ENCODE assay signal across 11 mouse cellular contexts in the genomic region with DNA sequence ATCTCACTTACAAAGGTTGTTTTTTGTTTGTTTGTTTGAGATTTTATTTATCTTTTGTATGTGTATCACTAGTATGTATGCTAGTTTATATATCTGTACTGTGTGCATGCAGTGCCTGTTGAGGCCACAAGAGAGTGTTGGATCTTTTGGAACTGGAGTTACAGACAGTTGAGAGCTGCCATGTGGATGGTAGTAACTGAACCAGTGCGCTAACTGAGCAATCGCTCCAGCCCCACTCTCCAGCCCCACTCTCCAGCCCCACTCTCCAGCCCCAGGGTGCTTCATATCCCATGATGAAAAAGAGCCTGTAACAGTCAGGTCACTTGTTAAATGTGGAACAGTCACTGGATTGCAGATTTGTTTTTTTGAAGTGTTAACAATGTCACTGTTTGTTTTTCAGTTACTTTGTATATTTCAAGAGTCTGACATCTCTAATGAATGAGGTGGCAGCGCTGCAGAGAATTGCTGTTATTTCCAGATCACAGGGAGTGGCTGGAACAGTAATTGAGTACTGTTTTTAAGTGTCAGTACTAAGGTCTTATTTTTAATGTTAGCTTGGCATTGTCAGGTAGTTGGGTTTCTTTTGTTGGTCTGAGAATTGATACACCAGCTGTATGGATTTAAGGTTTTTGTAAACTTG. TPM values are rescaled to one million over a fixed set of nuclear protein-coding genes. Genes with fewer than 3 reads are reported as not detected.
DNase-seq lines count a peak whose midpoint lies in the region; ATAC-seq and TF ChIP-seq lines count a peak whose summit lies in the region.
"Had no signal": no experiment of that assay in that cellular context is flagged by ENCODE, and none has a peak within 500 bp of the region (broad histone marks: within the 10 kb centered on the region; RNA-seq: fewer than 3 reads in every experiment).

No protein-coding gene starts in this region.

- peak; percentile 21 for TF ChIP-seq CTCF in left cerebral cortex, adult 2 months (IDR thresholded peaks at IDR 0.05)
- peak; percentile 42; the same call in 1 of the 2 replicates for TF ChIP-seq CTCF in hindbrain, postnatal 0 days (IDR thresholded peaks at IDR 0.05; ENCODE audit: low read depth)
- peak; percentile 36 for TF ChIP-seq CTCF in midbrain, postnatal 0 days (IDR thresholded peaks at IDR 0.05)

- H3K27ac ChIP-seq in left cerebral cortex, adult 2 months = no peak overlapping the region
- no peak overlapping the region for H3K27ac ChIP-seq in hindbrain, postnatal 0 days
- no peak overlapping the region for H3K27ac ChIP-seq in midbrain, postnatal 0 days (ENCODE audit: low read depth, low read length)
- H3K27ac ChIP-seq: limb, embryonic 15.5 days had no signal

- H3K9me3 ChIP-seq in hindbrain, postnatal 0 days (ENCODE audit: low read length) = no peaks in the 10 kb centered on the region
- H3K9me3 ChIP-seq in midbrain, postnatal 0 days (ENCODE audit: low read length) = no peaks in the 10 kb centered on the region
- H3K9me3 ChIP-seq: limb, embryonic 15.5 days had no signal

- no peak overlapping the region for H3K4me3 ChIP-seq in left cerebral cortex, adult 2 months
- no peak overlapping the region for H3K4me3 ChIP-seq in hindbrain, postnatal 0 days (ENCODE audit: low read length)
- H3K4me3 ChIP-seq in midbrain, postnatal 0 days (ENCODE audit: low read depth, low read length) = no peak overlapping the region

- WGBS in hindbrain, postnatal 0 days = 63% methylated on average over 3 of the region's 3 CpGs
- WGBS in midbrain, postnatal 0 days = 74% methylated on average over 3 of the region's 3 CpGs

- intact Hi-C loops in left cerebral cortex, adult 2 months (cut with DNase I) = no loop called here
- intact Hi-C loops in left cerebral cortex, postnatal 25 days (cut with DNase I) = no loop called here

- H3K4me1 ChIP-seq in hindbrain, postnatal 0 days (ENCODE audit: insufficient read depth, low read length) = peaks cover 15% of the 10 kb centered on the region
- peaks cover 15% of the 10 kb centered on the region for H3K4me1 ChIP-seq in midbrain, postnatal 0 days (ENCODE audit: insufficient read depth, low read length)

- no peak for ATAC-seq in CD4-positive, CD25-positive, alpha-beta regulatory T cell, adult 4 months
- 0 out of 2 replicates have a peak, but pooled peaks have one; percentile 33 for ATAC-seq in hindbrain, postnatal 0 days
- 0 out of 2 replicates have a peak, but pooled peaks have one; percentile 54 for ATAC-seq in midbrain, postnatal 0 days (ENCODE audit: low FRiP score)
- ATAC-seq: inflammation-experienced regulatory T-cells, adult 6 months had no signal

- H3K36me3 ChIP-seq in hindbrain, postnatal 0 days (ENCODE audit: insufficient read depth, low read length) = no peaks in the 10 kb centered on the region
- no peaks in the 10 kb centered on the region for H3K36me3 ChIP-seq in midbrain, postnatal 0 days (ENCODE audit: insufficient read depth, low read length)
- H3K36me3 ChIP-seq: limb, embryonic 15.5 days had no signal

- no peak overlapping the region for H3K9ac ChIP-seq in hindbrain, postnatal 0 days (replicated peaks; ENCODE audit: low read length)
- no peak overlapping the region for H3K9ac ChIP-seq in midbrain, postnatal 0 days (replicated peaks; ENCODE audit: low read length, poor library complexity, severe bottlenecking)
- H3K9ac ChIP-seq: limb, embryonic 15.5 days had no signal

- no peaks in the 10 kb centered on the region for H3K27me3 ChIP-seq in hindbrain, postnatal 0 days (ENCODE audit: insufficient read depth, low read length)
- H3K27me3 ChIP-seq in midbrain, postnatal 0 days (ENCODE audit: insufficient read depth, low read length) = no peaks in the 10 kb centered on the region
- H3K27me3 ChIP-seq: limb, embryonic 15.5 days had no signal

- DNase-seq in CD4-positive, CD25-positive, alpha-beta regulatory T cell, adult 2 months (ENCODE audit: low read depth, low spot score) = peak; percentile 36
- DNase-seq in left cerebral cortex, adult 2 months (ENCODE audit: extremely low spot score in 1 of 2, low spot score in 2 of 2) = no peak
- no peak for DNase-seq in left cerebral cortex, postnatal 25 days (ENCODE audit: low spot score in 2 of 2)
- no peak for DNase-seq in hindbrain, postnatal 0 days (ENCODE audit: low spot score)
- no peak for DNase-seq in midbrain, postnatal 0 days (ENCODE audit: low spot score)
- DNase-seq in embryo, embryonic 9.5 days (ENCODE audit: extremely low spot score) = no peak
- no peak for DNase-seq in left cerebral cortex, adult 11 months (ENCODE audit: low spot score)
- DNase-seq: right cerebral cortex, postnatal 14 days had no signal

- H3K4me2 ChIP-seq in hindbrain, postnatal 0 days (ENCODE audit: low read depth, low read length) = 0 out of 2 replicates have a peak overlapping the region, but pooled peaks have one; percentile 97
- H3K4me2 ChIP-seq in midbrain, postnatal 0 days (ENCODE audit: low read depth, low read length, poor library complexity, severe bottlenecking) = 0 out of 2 replicates have a peak overlapping the region, but pooled peaks have one; percentile 0
- H3K4me2 ChIP-seq: limb, embryonic 15.5 days had no signal

RNA-seq across cellular contexts. Expression of gene Msl2, which starts 6.3 kb away (rescaled TPM):
- polyA plus RNA-seq in CD4-positive, CD25-positive, alpha-beta regulatory T cell, adult 4 months (2017; shearing (Covaris generic)) = 10 to 100 TPM in 1 of 2 experiments, 1 to 10 TPM in 1; 8.2 to 12.9 TPM
- total RNA-seq in left cerebral cortex, adult 2 months (2021) = 10 to 100 TPM; 61.7 to 64.5 TPM
- total RNA-seq in left cerebral cortex, postnatal 25 days (2021) = 10 to 100 TPM; 58.8 to 61.2 TPM
- total RNA-seq in hindbrain, postnatal 0 days (2014; rRNA removed) = 27.9 and 34.2 TPM in 2 replicates
- 4.9 and 5.0 TPM in 2 replicates for polyA plus RNA-seq in hindbrain, postnatal 0 days (2015; fragmentation: Nextera tagmentation; extraction: Ambion mirVana)
- 38.5 and 42.0 TPM in 2 replicates for total RNA-seq in midbrain, postnatal 0 days (2014; rRNA removed)
- polyA plus RNA-seq in midbrain, postnatal 0 days (2015; fragmentation: Nextera tagmentation; extraction: Ambion mirVana) = 3.3 and 4.1 TPM in 2 replicates

RNA-seq across cellular contexts. Expression of gene Pccb, which starts 45.5 kb away (rescaled TPM):
- 10 to 100 TPM in 1 of 2 experiments, 1 to 10 TPM in 1; 9.7 to 12.9 TPM for polyA plus RNA-seq in CD4-positive, CD25-positive, alpha-beta regulatory T cell, adult 4 months (2017; shearing (Covaris generic))
- 10 to 100 TPM; 38.0 to 38.7 TPM for total RNA-seq in left cerebral cortex, adult 2 months (2021)
- 10 to 100 TPM; 37.6 to 39.0 TPM for total RNA-seq in left cerebral cortex, postnatal 25 days (2021)
- 56.9 and 62.0 TPM in 2 replicates for total RNA-seq in hindbrain, postnatal 0 days (2014; rRNA removed)
- polyA plus RNA-seq in hindbrain, postnatal 0 days (2015; fragmentation: Nextera tagmentation; extraction: Ambion mirVana) = 33.1 and 33.2 TPM in 2 replicates
- total RNA-seq in midbrain, postnatal 0 days (2014; rRNA removed) = 50.7 and 58.1 TPM in 2 replicates
- 32.5 and 33.5 TPM in 2 replicates for polyA plus RNA-seq in midbrain, postnatal 0 days (2015; fragmentation: Nextera tagmentation; extraction: Ambion mirVana)
